Mouse (Mus musculus): ENCODE results near the gene Clk2.

- no peak for TF ChIP-seq CTCF (IDR thresholded peaks at IDR 0.05; ENCODE audit: borderline replicate concordance, insufficient read depth, low read length)
- no peak for TF ChIP-seq POLR2A (IDR thresholded peaks at IDR 0.05; ENCODE audit: low read depth, low read length)
Observed at GRCm38 (mm10) chr3:89187690-89188477, 23.3 kb downstream of the Clk2 start.
